Comparison of ENCODE assay signal across 22 mouse cellular contexts in the genomic region with DNA sequence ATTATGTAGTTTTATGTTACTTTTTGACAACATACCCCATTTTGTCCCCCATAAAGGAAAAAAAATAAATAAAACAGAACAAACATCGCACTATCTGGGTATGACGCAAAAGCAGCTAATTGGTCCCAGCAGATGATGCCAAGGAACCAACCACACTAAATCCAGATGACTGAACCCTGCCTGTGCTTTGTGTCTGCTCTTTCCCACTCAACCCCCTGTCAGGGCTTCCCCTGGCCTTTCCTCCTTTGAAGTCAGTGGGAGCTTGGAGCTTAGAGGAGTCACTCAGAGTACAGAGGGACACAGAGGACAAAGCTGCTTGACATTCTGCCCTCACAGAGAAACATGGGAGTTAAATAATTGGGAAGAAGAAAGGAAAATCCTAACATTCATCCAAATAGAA.
DNase-seq lines count a peak whose midpoint lies in the region; ATAC-seq and TF ChIP-seq lines count a peak whose summit lies in the region.
"Had no signal": no experiment of that assay in that cellular context is flagged by ENCODE, and none has a peak within 500 bp of the region (broad histone marks: within the 10 kb centered on the region; RNA-seq: fewer than 3 reads in every experiment).

No protein-coding gene starts in this region.

- H3K9ac ChIP-seq in kidney, postnatal 0 days (ENCODE audit: low read depth, low read length) = no peak overlapping the region
- H3K9ac ChIP-seq in neural tube, embryonic 15.5 days (replicated peaks) = no peak overlapping the region
- H3K9ac ChIP-seq in forebrain, embryonic 15.5 days (replicated peaks) = no peak overlapping the region
- H3K9ac ChIP-seq: hindbrain, embryonic 12.5 days; intestine, embryonic 15.5 days had no signal

- H3K9me3 ChIP-seq in kidney, postnatal 0 days (replicated peaks; ENCODE audit: low read length) = no peaks in the 10 kb centered on the region
- no peaks in the 10 kb centered on the region for H3K9me3 ChIP-seq in neural tube, embryonic 15.5 days (replicated peaks)
- no peaks in the 10 kb centered on the region for H3K9me3 ChIP-seq in forebrain, embryonic 15.5 days
- H3K9me3 ChIP-seq: hindbrain, embryonic 12.5 days; intestine, embryonic 15.5 days had no signal

- no peak for TF ChIP-seq CTCF in kidney, postnatal 0 days (IDR thresholded peaks at IDR 0.05; ENCODE audit: low read depth)

- H3K27ac ChIP-seq in kidney, postnatal 0 days = no peak overlapping the region
- no peak overlapping the region for H3K27ac ChIP-seq in neural tube, embryonic 15.5 days (replicated peaks)
- no peak overlapping the region for H3K27ac ChIP-seq in forebrain, embryonic 15.5 days (replicated peaks)
- H3K27ac ChIP-seq: hindbrain, embryonic 12.5 days; intestine, embryonic 15.5 days; macrophage had no signal

- no peaks in the 10 kb centered on the region for H3K36me3 ChIP-seq in kidney, postnatal 0 days (ENCODE audit: insufficient read depth, low read length)
- H3K36me3 ChIP-seq in neural tube, embryonic 15.5 days = no peaks in the 10 kb centered on the region
- no peaks in the 10 kb centered on the region for H3K36me3 ChIP-seq in forebrain, embryonic 15.5 days
- H3K36me3 ChIP-seq: hindbrain, embryonic 12.5 days; intestine, embryonic 15.5 days had no signal

- no peak for ATAC-seq in kidney, postnatal 0 days (replicated peaks; ENCODE audit: low FRiP score, low read depth)
- no peak for ATAC-seq in neural tube, embryonic 15.5 days (ENCODE audit: low FRiP score)
- 0 out of 2 replicates have a peak, but pooled peaks have one; percentile 41 for ATAC-seq in forebrain, embryonic 15.5 days (replicated peaks)
- ATAC-seq: activated CD4-positive, CD25-positive, alpha-beta regulatory T cell, adult 4 months; intestine, embryonic 15.5 days; Patski had no signal

- WGBS in kidney, postnatal 0 days = 86% methylated on average over 2 of the region's 2 CpGs
- 81% methylated on average over 2 of the region's 2 CpGs for WGBS in neural tube, embryonic 15.5 days
- WGBS in forebrain, embryonic 15.5 days = 61% methylated on average over 2 of the region's 2 CpGs

- no peaks in the 10 kb centered on the region for H3K4me1 ChIP-seq in kidney, postnatal 0 days (replicated peaks; ENCODE audit: insufficient read depth, low read length)
- H3K4me1 ChIP-seq in neural tube, embryonic 15.5 days = no peaks in the 10 kb centered on the region
- H3K4me1 ChIP-seq in forebrain, embryonic 15.5 days = no peaks in the 10 kb centered on the region
- H3K4me1 ChIP-seq: hindbrain, embryonic 12.5 days; intestine, embryonic 15.5 days had no signal

- H3K4me3 ChIP-seq in kidney, postnatal 0 days (replicated peaks; ENCODE audit: low read depth, low read length) = no peak overlapping the region
- H3K4me3 ChIP-seq in neural tube, embryonic 15.5 days (replicated peaks) = no peak overlapping the region
- no peak overlapping the region for H3K4me3 ChIP-seq in forebrain, embryonic 15.5 days
- H3K4me3 ChIP-seq: hindbrain, embryonic 12.5 days; intestine, embryonic 15.5 days had no signal

- no peak overlapping the region for H3K4me2 ChIP-seq in kidney, postnatal 0 days (ENCODE audit: low read length)
- no peak overlapping the region for H3K4me2 ChIP-seq in neural tube, embryonic 15.5 days
- no peak overlapping the region for H3K4me2 ChIP-seq in forebrain, embryonic 15.5 days (replicated peaks)
- H3K4me2 ChIP-seq: hindbrain, embryonic 12.5 days; intestine, embryonic 15.5 days; liver, embryonic 11.5 days had no signal

- peak; percentile 44 for DNase-seq in kidney, postnatal 0 days (ENCODE audit: low spot score)
- DNase-seq in kidney, adult 8-10 months = no peak
- peak; percentile 22 for DNase-seq in neural tube, embryonic 10.5 days (ENCODE audit: extremely low spot score, low spot score)
- DNase-seq in layer of hippocampus, adult 8-10 months (ENCODE audit: low spot score in 2 of 2) = no peak
- DNase-seq in urinary bladder, postnatal 36 days (ENCODE audit: low spot score in 2 of 2) = no peak
- DNase-seq: adrenal gland, postnatal 25 days; cerebellum, adult 8-10 months; gastrocnemius, postnatal 14 days; layer of hippocampus, postnatal 36 days; left cerebral cortex, postnatal 4 days; lung, adult 2 months; retina, postnatal 1 day; right cerebral cortex, postnatal 4 days; thymus, postnatal 36 days had no signal

- no peaks in the 10 kb centered on the region for H3K27me3 ChIP-seq in kidney, postnatal 0 days (ENCODE audit: insufficient read depth, low read length)
- no peaks in the 10 kb centered on the region for H3K27me3 ChIP-seq in neural tube, embryonic 15.5 days (replicated peaks)
- H3K27me3 ChIP-seq in forebrain, embryonic 15.5 days = no peaks in the 10 kb centered on the region
- H3K27me3 ChIP-seq: hindbrain, embryonic 12.5 days; intestine, embryonic 15.5 days had no signal

Comparison
In these comparisons a context has a peak if more than half of its experiments do, and no peak if none do; other contexts are left out.
1. DNase-seq: peak in kidney, postnatal 0 days (single experiment) and neural tube, embryonic 10.5 days (single experiment); none in kidney, adult 8-10 months (0 of 2), layer of hippocampus, adult 8-10 months (0 of 2) and urinary bladder, postnatal 36 days (0 of 2).